ENCODE assay signal across 25 mouse cellular contexts in genomic region chr3:93273223-93273622, GRCm38 (mm10). TPM values are rescaled to one million over a fixed set of nuclear protein-coding genes. Genes with fewer than 3 reads are reported as not detected.
DNase-seq lines count a peak whose midpoint lies in the region; ATAC-seq and TF ChIP-seq lines count a peak whose summit lies in the region.
"Had no signal": no experiment of that assay in that cellular context is flagged by ENCODE, and none has a peak within 500 bp of the region (broad histone marks: within the 10 kb centered on the region; RNA-seq: fewer than 3 reads in every experiment).

TSS of gene Flg (plus strand) at chr3:93273523.

- no peaks in the 10 kb centered on the region for H3K9me3 ChIP-seq in embryonic facial prominence, embryonic 15.5 days (replicated peaks)
- H3K9me3 ChIP-seq in embryonic facial prominence, embryonic 10.5 days, result no peaks in the 10 kb centered on the region
- H3K9me3 ChIP-seq in stomach, postnatal 0 days (ENCODE audit: control insufficient read depth, low read length), result no peaks in the 10 kb centered on the region

- ATAC-seq in embryonic facial prominence, embryonic 15.5 days (ENCODE audit: insufficient number of reproducible peaks, low FRiP score, low TSS enrichment, low read depth), result no peak
- no peak for ATAC-seq in stomach, postnatal 0 days (ENCODE audit: low FRiP score, low TSS enrichment)
- ATAC-seq: activated CD4-positive, CD25-positive, alpha-beta regulatory T cell, adult 4 months; CD4-positive, CD25-positive, alpha-beta regulatory T cell, adult 4 months; Patski had no signal

- no peak for DNase-seq in embryonic facial prominence, embryonic 10.5 days (ENCODE audit: low spot score)
- DNase-seq in stomach, postnatal 0 days (ENCODE audit: low spot score), result no peak
- no peak for DNase-seq in adrenal gland, adult 18-20 months (ENCODE audit: low spot score in 2 of 2)
- DNase-seq: adrenal gland, adult 2 months; adrenal gland, adult 8-10 months; adrenal gland, postnatal 10 days; adrenal gland, postnatal 14 days; adrenal gland, postnatal 25 days; adrenal gland, postnatal 36 days; B cell, adult 2 months; cerebellum, adult 11 months; cerebellum, adult 11-12 months; cerebellum, adult 18-20 months; cerebellum, adult 2 months had no signal

- no peak within 1 kb of the TSS for H3K4me2 ChIP-seq in embryonic facial prominence, embryonic 15.5 days (replicated peaks)
- H3K4me2 ChIP-seq in stomach, postnatal 0 days (replicated peaks; ENCODE audit: low read depth), result no peak within 1 kb of the TSS

- TF ChIP-seq CTCF in stomach, postnatal 0 days (IDR thresholded peaks at IDR 0.05; ENCODE audit: low read depth), result no peak

- 71% methylated on average over 2 of the region's 2 CpGs for WGBS in embryonic facial prominence, embryonic 15.5 days
- WGBS in embryonic facial prominence, embryonic 10.5 days, result 93% methylated on average over 2 of the region's 2 CpGs
- WGBS in stomach, postnatal 0 days, result 65% methylated on average over 2 of the region's 2 CpGs

- no peak within 1 kb of the TSS for H3K9ac ChIP-seq in embryonic facial prominence, embryonic 15.5 days
- no peak within 1 kb of the TSS for H3K9ac ChIP-seq in stomach, postnatal 0 days (ENCODE audit: low read length)

- H3K4me1 ChIP-seq in embryonic facial prominence, embryonic 15.5 days, result no peaks in the 10 kb centered on the region
- no peaks in the 10 kb centered on the region for H3K4me1 ChIP-seq in embryonic facial prominence, embryonic 10.5 days
- no peaks in the 10 kb centered on the region for H3K4me1 ChIP-seq in stomach, postnatal 0 days (replicated peaks; ENCODE audit: control insufficient read depth, insufficient read depth)

- H3K4me3 ChIP-seq in embryonic facial prominence, embryonic 15.5 days (replicated peaks), result no peak within 1 kb of the TSS
- H3K4me3 ChIP-seq in embryonic facial prominence, embryonic 10.5 days, result no peak within 1 kb of the TSS
- no peak within 1 kb of the TSS for H3K4me3 ChIP-seq in stomach, postnatal 0 days (ENCODE audit: low read depth, low read length)

- H3K27ac ChIP-seq in embryonic facial prominence, embryonic 15.5 days (replicated peaks), result no peak within 1 kb of the TSS
- H3K27ac ChIP-seq in embryonic facial prominence, embryonic 10.5 days (replicated peaks), result no peak within 1 kb of the TSS
- no peak within 1 kb of the TSS for H3K27ac ChIP-seq in stomach, postnatal 0 days (replicated peaks)

- no peaks in the 10 kb centered on the region for H3K36me3 ChIP-seq in embryonic facial prominence, embryonic 15.5 days
- H3K36me3 ChIP-seq in embryonic facial prominence, embryonic 10.5 days (replicated peaks), result no peaks in the 10 kb centered on the region
- no peaks in the 10 kb centered on the region for H3K36me3 ChIP-seq in stomach, postnatal 0 days (ENCODE audit: control insufficient read depth, insufficient read depth, low read length)
- H3K36me3 ChIP-seq: G1E had no signal

- H3K27me3 ChIP-seq in embryonic facial prominence, embryonic 15.5 days, result no peaks in the 10 kb centered on the region
- H3K27me3 ChIP-seq in embryonic facial prominence, embryonic 10.5 days (replicated peaks; ENCODE audit: low read depth, poor library complexity, severe bottlenecking), result no peaks in the 10 kb centered on the region
- no peaks in the 10 kb centered on the region for H3K27me3 ChIP-seq in stomach, postnatal 0 days (ENCODE audit: control insufficient read depth, insufficient read depth, low read length)
- H3K27me3 ChIP-seq: CH12.LX had no signal

- no peak for TF ChIP-seq EP300 in stomach, postnatal 0 days (optimal IDR thresholded peaks at IDR 0.05)

RNA-seq across cellular contexts. Expression of gene Flg, which starts in this region (rescaled TPM):
- 30.9 and 67.9 TPM in 2 replicates for polyA plus RNA-seq in embryonic facial prominence, embryonic 15.5 days (2015; fragmentation: Nextera tagmentation; extraction: Ambion mirVana)
- not detected in 2 replicates for polyA plus RNA-seq in embryonic facial prominence, embryonic 10.5 days (2016; fragmentation: Nextera tagmentation; extraction: Ambion mirVana)
- 551 and 597 TPM in 2 replicates for polyA plus RNA-seq in stomach, postnatal 0 days (2015; fragmentation: Nextera tagmentation; extraction: Ambion mirVana)
- not detected for total RNA-seq in adrenal gland, adult 18-20 months (2021)
- total RNA-seq: adrenal gland, adult 2 months; adrenal gland, adult 8-10 months; adrenal gland, postnatal 10 days; adrenal gland, postnatal 14 days; adrenal gland, postnatal 25 days; adrenal gland, postnatal 36 days; adrenal gland, postnatal 4 days; CH12.LX; ES-E14; MEL had no signal
- polyA plus RNA-seq: activated CD4-positive, CD25-positive, alpha-beta regulatory T cell, adult 4 months; adrenal gland, adult 2 months; brain, embryonic 14.5 days; C2C12; CD4-positive, CD25-positive, alpha-beta regulatory T cell, adult 4 months; cerebellum, adult 2 months; G1E; Patski had no signal

Comparison
In these comparisons a context has a peak if more than half of its experiments do, and no peak if none do; other contexts are left out.
1. RNA of gene Flg (polyA plus RNA-seq): 551 to 597 TPM in stomach, postnatal 0 days and 30.9 to 67.9 TPM in embryonic facial prominence, embryonic 15.5 days; not detected in embryonic facial prominence, embryonic 10.5 days; every median in the first group is over 10 times any median in the second.